In the genomic region with DNA sequence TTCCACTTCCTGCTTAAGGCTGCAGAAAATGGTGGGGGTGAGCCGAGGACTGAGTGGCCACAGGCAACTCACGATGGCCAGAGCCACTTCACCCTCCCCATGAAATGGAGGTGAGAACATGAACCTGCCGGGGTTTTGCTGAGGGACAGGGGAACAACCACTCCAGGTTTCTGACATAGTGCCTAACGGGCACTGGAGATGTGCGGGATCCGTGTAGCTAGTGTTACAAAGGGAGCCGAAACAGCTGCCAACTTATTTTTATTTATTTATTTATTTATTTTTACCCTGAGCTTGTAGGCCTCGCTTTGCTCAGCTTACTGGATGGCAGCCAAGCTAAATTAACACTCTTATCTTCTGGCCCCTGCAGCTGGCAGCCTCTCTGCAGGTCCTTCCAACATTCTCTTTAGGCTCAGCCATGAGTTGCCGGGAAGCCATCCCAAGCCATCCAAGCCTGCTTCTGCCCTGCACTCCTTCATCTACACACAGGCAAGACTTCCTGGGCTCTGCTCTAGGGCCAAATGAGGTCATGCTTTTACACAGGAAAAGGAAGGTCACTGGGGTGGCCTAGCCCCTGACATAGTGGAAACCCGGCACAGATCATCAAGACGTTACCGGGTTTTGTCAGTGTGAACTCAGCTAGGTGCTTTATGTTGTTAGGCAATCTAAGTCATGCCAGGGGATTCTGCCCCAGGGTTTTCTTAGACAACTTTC, we compare ENCODE assay signal across 9 mouse cellular contexts. TPM values are rescaled to one million over a fixed set of nuclear protein-coding genes. Genes with fewer than 3 reads are reported as not detected.
DNase-seq lines count a peak whose midpoint lies in the region; ATAC-seq and TF ChIP-seq lines count a peak whose summit lies in the region.
"Had no signal": no experiment of that assay in that cellular context is flagged by ENCODE, and none has a peak within 500 bp of the region (broad histone marks: within the 10 kb centered on the region; RNA-seq: fewer than 3 reads in every experiment).

No protein-coding gene starts in this region.

- 59% methylated on average over 12 of the region's 12 CpGs for WGBS in neural tube, embryonic 13.5 days
- WGBS in heart, adult 2 months, result 7% methylated on average over 12 of the region's 12 CpGs

- no peaks in the 10 kb centered on the region for H3K9me3 ChIP-seq in neural tube, embryonic 13.5 days

- H3K27ac ChIP-seq in neural tube, embryonic 13.5 days (replicated peaks), result peak overlapping the region; percentile 15; the same call in 1 of the 2 replicates
- H3K27ac ChIP-seq in heart, adult 2 months, result peak overlapping the region; percentile 86
- H3K27ac ChIP-seq: liver, embryonic 14.5 days had no signal

- no peak overlapping the region for H3K9ac ChIP-seq in neural tube, embryonic 13.5 days
- H3K9ac ChIP-seq in heart, adult 2 months (ENCODE audit: low read depth, low read length), result peak overlapping the region; percentile 15
- H3K9ac ChIP-seq: liver, embryonic 14.5 days had no signal

- peak; percentile 85 for TF ChIP-seq EP300 in heart, adult 2 months (IDR thresholded peaks at IDR 0.05; ENCODE audit: insufficient read depth, low read depth, low read length)

- H3K4me2 ChIP-seq in neural tube, embryonic 13.5 days, result no peak overlapping the region

- TF ChIP-seq CTCF in heart, adult 2 months (IDR thresholded peaks at IDR 0.05), result no peak

- no peaks in the 10 kb centered on the region for H3K27me3 ChIP-seq in neural tube, embryonic 13.5 days
- no peaks in the 10 kb centered on the region for H3K27me3 ChIP-seq in heart, adult 2 months (ENCODE audit: control insufficient read depth, insufficient read depth, low read length)

- peaks cover 15% of the 10 kb centered on the region for H3K4me1 ChIP-seq in neural tube, embryonic 13.5 days (replicated peaks)
- H3K4me1 ChIP-seq in heart, adult 2 months (ENCODE audit: control insufficient read depth, insufficient read depth, low read length), result peaks cover 25% of the 10 kb centered on the region

- H3K4me3 ChIP-seq in neural tube, embryonic 13.5 days, result no peak overlapping the region
- no peak overlapping the region for H3K4me3 ChIP-seq in heart, adult 2 months

- ATAC-seq in neural tube, embryonic 13.5 days (ENCODE audit: low read depth), result no peak; the same call in 1 of the 2 replicates
- ATAC-seq in megakaryocyte, adult 5-6 weeks (ENCODE audit: poor library complexity, severe bottlenecking), result no peak

- DNase-seq in adrenal gland, adult (ENCODE audit: inconsistent age in 2 of 2, low spot score in 1 of 2), result peak; percentile 53 to 82
- DNase-seq in adrenal gland, adult 18-20 months (ENCODE audit: low spot score in 2 of 2), result no peak
- no peak for DNase-seq in neural tube, embryonic 10.5 days (ENCODE audit: extremely low spot score, low spot score)
- DNase-seq in heart, adult 2 months, result peak; percentile 70 to 87
- DNase-seq in kidney, postnatal 25 days, result peak; percentile 40 to 64
- peak; percentile 73 for DNase-seq in naive thymus-derived CD4-positive, alpha-beta T cell, adult 2 months (ENCODE audit: low read depth)

- TF ChIP-seq POLR2A in heart, adult 2 months (IDR thresholded peaks at IDR 0.05; ENCODE audit: insufficient read depth, low read depth, low read length), result no peak

- intact Hi-C loops in heart, adult 2 months (cut with DNase I), result loop anchor here (2.0 to 5.0 kb wide), 4 partner anchors 29 to 96 kb away; no protein-coding TSS in a partner anchor

- no peaks in the 10 kb centered on the region for H3K79me2 ChIP-seq in heart, adult 2 months (replicated peaks; ENCODE audit: control insufficient read depth, insufficient read depth, low read length)

- H3K36me3 ChIP-seq in neural tube, embryonic 13.5 days, result no peaks in the 10 kb centered on the region
- no peaks in the 10 kb centered on the region for H3K36me3 ChIP-seq in heart, adult 2 months (ENCODE audit: control insufficient read depth, insufficient read depth, low read length)

RNA-seq across cellular contexts. Expression of a gene that starts 49.0 kb away (rescaled TPM):
- total RNA-seq in adrenal gland, adult 18-20 months (2021), result 10 to 100 TPM; 45.7 to 57.1 TPM
- polyA plus RNA-seq in neural tube, embryonic 13.5 days (2015; fragmentation: Nextera tagmentation; extraction: Ambion mirVana), result 33.5 and 36.1 TPM in 2 replicates
- 100 to 1,000 TPM; 134 to 141 TPM for total RNA-seq in heart, adult 2 months (2021)
- 73.4 and 107 TPM in 2 replicates for polyA plus RNA-seq in heart, adult 2 months (2012; rRNA removed)
- 154 and 168 TPM in 2 replicates for total RNA-seq in megakaryocyte, adult 5-6 weeks (2015)
- 76.5 and 94.0 TPM in 2 replicates for total RNA-seq in megakaryocyte, adult 5-6 weeks (2017)

Comparison
In these comparisons a context has a peak if more than half of its experiments do, and no peak if none do; other contexts are left out.
1. DNase-seq: peak in adrenal gland, adult (2 of 2), heart, adult 2 months (2 of 2), kidney, postnatal 25 days (2 of 2) and naive thymus-derived CD4-positive, alpha-beta T cell, adult 2 months (single experiment); none in adrenal gland, adult 18-20 months (0 of 2) and neural tube, embryonic 10.5 days (single experiment).